Mouse (Mus musculus) 3T3-L1 (cell line): ENCODE data around the gene Ryr1.
"Not testable (repeated sequence)": the region's sequence is repeated elsewhere in the genome, so short reads cannot be mapped to it uniquely, and the experiment has no call there.

Experiments used
- DNase-seq: peaks from one replicate; pipeline ENCODE4 v3.0.0-alpha.2; 2015; ENCODE audit warnings: low read depth, low spot score

Ryr1 gene

DNA sequence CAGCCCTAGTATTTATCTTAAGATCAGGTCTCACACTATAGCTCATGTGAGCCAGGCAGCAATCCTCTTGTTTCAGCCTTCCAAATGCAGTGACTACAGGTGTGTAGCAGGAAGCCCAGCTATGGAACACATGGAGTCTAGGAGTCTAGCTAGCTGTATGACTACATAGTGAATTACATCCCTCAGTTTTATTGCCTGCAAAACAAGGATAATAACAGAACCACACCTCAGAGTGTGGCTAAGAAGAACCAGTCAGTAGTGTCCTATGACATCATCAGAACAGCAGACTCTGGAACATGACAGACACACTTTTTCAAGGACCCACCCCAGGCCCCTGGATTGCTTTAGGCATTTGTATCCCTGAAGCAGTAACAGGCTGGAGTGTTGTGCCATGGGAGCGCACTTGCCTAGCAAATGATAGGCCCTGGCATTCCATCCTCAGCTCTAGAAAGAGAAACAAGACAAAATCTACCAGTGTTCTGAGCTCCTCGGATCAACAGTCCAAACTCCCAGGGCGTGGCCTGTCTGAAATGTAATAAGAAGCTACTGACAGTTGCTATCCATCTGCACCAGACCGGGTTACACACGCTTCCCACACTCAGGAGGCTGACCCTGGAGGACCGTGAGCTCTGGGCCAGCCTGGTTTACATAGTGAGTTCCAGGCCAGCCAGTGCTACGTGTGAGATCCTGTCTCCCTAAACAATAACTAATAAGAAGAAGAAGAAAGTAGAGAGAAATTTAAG lies 21.8 kb upstream of the Ryr1 start:
- DNase-seq, result no peak

GRCm38 (mm10) chr7:29144006-29144405 lies 19.0 kb upstream of the Ryr1 start:
- peak; percentile 35 for DNase-seq

GRCm38 (mm10) chr7:29141416-29141815 lies 16.4 kb upstream of the Ryr1 start:
- DNase-seq, result no peak

DNA sequence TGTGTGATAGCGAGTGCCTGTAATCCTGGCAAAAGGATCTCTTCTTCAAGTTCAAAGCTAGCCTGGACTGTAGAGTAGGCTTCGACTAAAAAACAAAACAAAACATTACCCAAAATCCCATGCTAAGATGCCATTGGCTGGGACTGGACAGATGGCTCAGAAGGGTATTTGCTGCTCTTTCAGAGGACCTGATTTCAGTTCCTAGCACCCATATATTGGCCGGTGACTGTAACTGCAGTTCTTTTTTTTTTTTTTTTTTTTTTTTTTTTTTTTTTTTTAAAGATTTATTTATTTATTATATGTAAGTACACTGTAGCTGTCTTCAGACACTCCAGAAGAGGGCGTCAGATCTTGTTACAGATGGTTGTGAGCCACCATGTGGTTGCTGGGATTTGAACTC lies 14.3 kb upstream of the Ryr1 start:
- not testable (repeated sequence) for DNase-seq

DNA sequence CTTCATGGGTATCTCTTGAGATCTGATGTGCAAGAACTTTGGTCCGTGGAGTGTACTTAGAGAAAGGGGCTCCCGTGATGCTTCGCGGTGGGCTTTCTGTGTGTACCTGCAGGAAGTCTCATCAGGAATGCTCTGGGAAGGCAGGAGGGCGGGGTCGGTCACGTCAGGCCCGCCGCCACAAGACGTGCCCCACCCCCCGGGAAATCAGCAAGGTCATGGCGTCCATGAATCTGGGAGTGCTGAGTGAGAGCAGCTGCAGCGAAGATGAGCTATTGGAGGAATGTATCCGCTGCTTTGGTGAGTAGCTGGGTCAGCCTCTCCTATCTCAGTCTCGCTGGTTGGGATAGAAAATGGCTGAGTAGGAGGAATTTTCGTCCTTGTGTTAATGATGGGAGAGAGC lies 12.4 kb upstream of the Ryr1 start:
- no peak for DNase-seq

DNA sequence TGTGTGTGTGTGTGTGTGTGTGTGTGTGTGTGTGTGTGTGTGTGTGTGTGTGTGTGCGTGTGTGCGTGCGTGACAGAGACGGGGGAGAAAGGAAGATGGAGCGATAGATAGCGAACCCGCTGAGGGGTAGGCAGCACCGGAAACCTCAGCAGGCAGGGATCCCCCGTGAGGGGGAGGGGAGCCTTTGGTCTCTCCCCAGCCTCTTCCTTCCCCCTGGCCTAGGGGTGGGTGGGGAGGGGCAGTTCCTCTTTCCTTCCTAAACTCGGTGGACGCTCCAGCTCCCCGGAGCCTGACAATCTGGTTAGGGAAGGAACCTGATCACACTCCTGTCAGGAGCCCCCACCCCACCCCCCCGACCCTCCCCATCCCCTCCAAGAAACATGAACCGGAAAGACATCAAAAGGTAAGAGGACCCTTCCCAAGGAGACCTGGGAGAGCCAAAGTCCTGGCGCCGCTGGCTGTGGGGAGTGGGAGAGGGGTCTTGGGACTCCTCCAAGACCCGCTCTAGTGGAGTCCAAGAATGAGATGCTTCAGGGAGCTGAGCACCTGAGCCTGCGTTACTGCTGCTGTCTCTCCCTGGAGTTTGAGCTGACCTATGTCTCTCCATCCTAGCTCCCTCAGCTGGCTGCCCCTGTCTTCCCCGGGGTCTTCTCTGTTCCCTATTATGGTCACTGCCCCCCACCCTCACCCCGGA lies 9.9 kb upstream of the Ryr1 start, which contains the start of gene Rasgrp4:
Gene Rasgrp4 (plus strand): TSS at position 159 of the 694 bp plus-strand sequence.
- DNase-seq, result no peak

DNA sequence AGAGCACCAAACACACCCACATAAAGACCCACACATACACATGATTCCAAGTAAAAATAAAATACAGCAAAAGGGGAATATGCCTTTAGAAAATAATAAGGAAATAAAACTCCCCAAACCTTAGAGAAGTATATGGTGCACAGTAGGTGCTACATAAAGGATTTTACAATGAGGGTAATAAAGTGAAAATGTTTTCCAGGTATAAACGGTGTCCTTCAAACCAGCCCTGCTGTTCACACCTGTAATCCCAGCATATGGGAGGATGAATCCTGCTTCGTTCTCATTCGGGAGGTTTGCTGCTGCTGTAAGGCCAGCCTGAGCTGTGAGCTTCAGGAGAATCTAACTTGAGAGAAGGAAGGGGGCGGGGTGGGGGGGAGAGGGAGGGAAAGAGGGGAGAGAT lies 9.3 kb upstream of the Ryr1 start:
- no peak for DNase-seq

- peak; percentile 44 for DNase-seq
Measured at GRCm38 (mm10) chr7:29128725-29129124, 3.7 kb upstream of the Ryr1 start.

DNA sequence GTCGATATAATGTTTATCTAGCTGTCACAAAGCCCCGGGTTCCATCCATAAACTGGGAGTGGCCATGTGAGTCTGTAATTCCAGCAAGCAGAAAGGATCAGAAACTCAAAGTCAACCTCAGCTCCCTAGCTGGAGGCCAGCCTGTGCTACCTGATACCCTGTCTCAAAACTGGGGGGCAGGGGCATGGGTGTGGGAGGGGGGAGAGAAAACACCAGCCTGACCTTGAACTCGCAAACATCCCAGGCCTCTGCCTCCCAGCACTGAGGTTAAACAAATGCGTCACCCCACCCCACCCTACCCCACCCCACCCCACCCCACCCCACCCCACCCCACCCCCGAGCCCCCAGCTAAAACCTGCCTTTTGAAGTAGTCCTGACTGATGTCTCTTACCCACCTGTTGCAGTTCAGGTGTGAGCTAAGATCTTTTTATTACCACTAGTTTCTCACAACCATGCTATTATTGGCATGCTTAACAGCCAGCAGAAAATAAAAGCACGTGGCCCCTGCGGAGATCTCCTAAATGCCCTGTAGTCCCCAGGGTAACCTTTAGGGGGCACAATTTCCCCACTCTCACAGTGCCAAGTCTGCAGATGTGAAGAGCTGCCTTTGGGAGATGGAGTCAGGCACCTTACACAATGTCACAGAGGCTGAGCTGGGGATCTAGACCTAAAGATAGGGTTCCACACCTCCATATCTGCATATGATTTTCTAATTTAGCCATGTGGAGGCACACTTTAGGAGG lies 1.4 kb upstream of the Ryr1 start:
- DNase-seq, result peak; percentile 57

- no peak for DNase-seq
Measured at GRCm38 (mm10) chr7:29123531-29124358, 1.2 kb downstream of the Ryr1 start.

DNA sequence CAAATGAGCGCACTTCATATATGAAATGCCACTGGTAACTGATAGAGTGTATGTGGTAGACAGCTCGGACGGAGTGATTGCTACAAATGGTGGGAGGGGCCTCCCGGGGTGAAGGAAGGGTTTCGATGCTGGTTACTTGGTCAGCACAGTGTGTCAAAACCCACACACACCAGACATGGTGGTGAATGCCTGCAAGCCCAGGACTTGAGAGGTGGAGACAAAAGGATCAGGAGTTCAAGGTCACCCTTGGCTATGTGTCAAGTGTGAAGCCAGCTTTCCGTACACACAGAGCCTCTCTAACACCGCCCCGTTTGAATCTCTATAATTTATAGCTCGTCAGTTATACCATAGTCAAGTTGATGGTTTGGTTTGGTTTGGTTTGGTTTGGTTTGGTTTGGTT lies 2.2 kb downstream of the Ryr1 start:
- DNase-seq, result no peak

GRCm38 (mm10) chr7:29119526-29119925 lies 5.5 kb downstream of the Ryr1 start:
- DNase-seq, result peak; percentile 70

- no peak for DNase-seq
Measured at GRCm38 (mm10) chr7:29118142-29118851, 6.7 kb downstream of the Ryr1 start.

DNA sequence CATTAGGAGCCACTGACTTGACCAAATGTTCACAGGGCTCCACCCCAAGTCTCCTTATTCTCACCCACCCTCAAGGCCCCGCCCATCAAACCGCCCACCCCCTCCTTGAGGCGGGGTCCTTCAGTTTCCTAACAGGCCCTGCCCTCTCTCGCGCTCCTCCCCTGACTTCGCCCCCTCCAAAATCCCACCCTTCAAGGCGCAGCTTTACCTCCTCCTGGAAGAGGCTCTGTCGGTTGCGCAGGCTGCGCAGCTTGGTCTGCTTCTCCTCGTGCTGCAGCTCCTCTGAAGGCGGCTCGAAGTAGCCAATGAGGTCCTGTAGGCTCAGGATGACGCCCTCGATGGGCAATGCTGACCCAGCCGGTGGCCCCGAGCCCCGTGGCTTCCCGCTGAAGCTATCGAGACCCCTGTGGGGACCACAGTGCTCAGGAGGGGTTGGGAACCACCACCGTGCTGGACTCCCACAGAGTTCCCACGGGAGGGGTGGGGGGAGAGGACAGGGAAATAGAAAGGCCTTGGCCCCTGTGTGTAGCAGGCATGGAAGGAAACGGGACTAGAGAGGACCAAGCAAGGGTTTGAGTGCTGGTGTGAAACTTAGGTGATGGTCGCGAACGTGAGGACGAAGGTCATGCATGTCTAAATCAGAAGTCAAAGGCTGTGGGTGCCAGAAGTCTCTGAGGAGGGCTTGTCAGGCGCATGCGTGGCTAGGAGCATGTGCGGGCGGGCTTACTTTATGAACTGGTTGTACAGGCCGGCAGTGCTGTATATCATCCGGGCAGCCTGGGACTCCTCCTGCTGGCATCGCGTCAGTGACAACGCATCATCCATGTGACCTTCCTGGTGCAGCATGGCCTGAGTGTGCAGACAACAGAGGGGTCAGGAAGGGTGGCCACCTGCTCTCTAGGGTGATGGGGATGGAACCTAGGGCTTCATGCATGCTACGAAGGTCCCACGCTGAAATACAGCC lies 15.7 kb downstream of the Ryr1 start:
- DNase-seq, result no peak

- no peak for DNase-seq
Measured at GRCm38 (mm10) chr7:29101286-29102017, 23.5 kb downstream of the Ryr1 start.

GRCm38 (mm10) chr7:29097131-29097530 lies 27.8 kb downstream of the Ryr1 start:
- DNase-seq, result no peak

DNA sequence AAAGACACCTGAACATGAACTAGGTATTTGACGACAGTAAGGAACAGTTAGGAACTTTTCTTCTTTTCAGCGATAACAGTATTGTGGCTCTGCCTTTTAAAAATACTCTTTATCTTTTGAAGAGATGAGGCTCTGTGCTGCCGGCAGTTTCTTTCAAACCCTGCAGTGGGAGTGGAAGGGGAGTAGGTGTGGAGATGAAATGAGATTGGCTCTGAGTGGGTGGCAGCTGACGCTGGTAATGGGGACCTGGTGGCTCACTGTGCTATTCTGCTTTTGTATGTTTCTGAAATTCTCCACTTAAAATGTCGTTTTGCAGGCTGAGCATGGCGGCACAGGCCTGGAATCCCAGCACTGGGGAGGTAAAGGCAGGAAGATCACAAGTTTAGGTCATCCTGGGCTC lies 36.2 kb downstream of the Ryr1 start:
- no peak for DNase-seq

DNA sequence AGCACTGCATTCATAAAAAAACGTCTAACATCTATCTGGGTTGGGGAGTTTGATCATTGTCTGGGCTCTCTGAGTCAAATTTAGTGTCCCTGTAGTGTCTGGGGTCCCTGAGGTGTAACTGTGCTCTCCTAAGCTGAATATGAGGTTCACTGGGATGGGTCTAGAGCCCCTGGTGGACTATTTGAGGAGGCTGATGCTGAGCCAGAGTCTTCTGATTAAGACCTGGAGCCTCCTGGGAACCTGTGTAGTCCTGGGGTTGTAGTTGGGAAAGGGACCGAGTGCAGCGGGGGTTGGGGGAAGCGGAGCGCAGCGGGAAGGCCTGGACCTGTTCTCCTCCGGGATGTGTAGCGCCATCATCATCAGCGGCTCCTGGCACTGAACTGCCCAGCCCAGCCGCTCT lies 38.1 kb downstream of the Ryr1 start:
- DNase-seq, result no peak

GRCm38 (mm10) chr7:29085981-29086380 lies 39.0 kb downstream of the Ryr1 start:
- no peak for DNase-seq
